Mouse (Mus musculus): ENCODE measurements around the gene Dthd1. TPM values are rescaled to one million over a fixed set of nuclear protein-coding genes. Genes with fewer than 3 reads are reported as not detected.

The Dthd1 gene
- polyA plus RNA-seq, 1 experiment, result not detected

GRCm38 (mm10) chr5:62867003-62867402, 53.4 kb downstream of the Dthd1 start:
- no peak overlapping the region for H3K4me3 ChIP-seq (ENCODE audit: insufficient read depth, poor library complexity, severe bottlenecking)
- H3ac ChIP-seq (ENCODE audit: control insufficient read depth, insufficient read length, low read depth), result no peak overlapping the region

GRCm38 (mm10) chr5:62879530-62879929, 65.9 kb downstream of the Dthd1 start:
- TF ChIP-seq MYOG (IDR thresholded peaks at IDR 0.05; ENCODE audit: control insufficient read depth, extremely low read depth, insufficient read length), result no peak
- TF ChIP-seq MYOD1 (IDR thresholded peaks at IDR 0.05; ENCODE audit: control insufficient read depth, insufficient read length, low read depth), result no peak
- TF ChIP-seq CEBPB (IDR thresholded peaks at IDR 0.05; ENCODE audit: low read depth), result no peak
- no peak for TF ChIP-seq FOSL1 (IDR thresholded peaks at IDR 0.05; ENCODE audit: insufficient read depth, low read length, poor library complexity, severe bottlenecking)
- TF ChIP-seq USF1 (IDR thresholded peaks at IDR 0.05; ENCODE audit: low read depth), result no peak
- no peak for TF ChIP-seq CTCF (IDR thresholded peaks at IDR 0.05; ENCODE audit: control insufficient read depth, insufficient read depth, insufficient read length)
- no peak for TF ChIP-seq MAX (IDR thresholded peaks at IDR 0.05)
- H3K79me3 ChIP-seq (ENCODE audit: low read depth), result no peaks in the 10 kb centered on the region
- no peaks in the 10 kb centered on the region for H3K36me3 ChIP-seq (ENCODE audit: control insufficient read depth, insufficient read depth)
- no peak overlapping the region for H3K4me3 ChIP-seq (ENCODE audit: insufficient read depth, poor library complexity, severe bottlenecking)
- no peak overlapping the region for H3ac ChIP-seq (ENCODE audit: control insufficient read depth, insufficient read length, low read depth)
- no peaks in the 10 kb centered on the region for H3K27me3 ChIP-seq (ENCODE audit: control insufficient read depth, insufficient read depth, insufficient read length)
- no peaks in the 10 kb centered on the region for H3K79me2 ChIP-seq (ENCODE audit: control insufficient read depth, insufficient read depth)

More at GRCm38 (mm10) chr5:62867003-62867402, 53.4 kb downstream of the Dthd1 start:
- TF ChIP-seq FOSL1 (IDR thresholded peaks at IDR 0.05; ENCODE audit: insufficient read depth, low read length, poor library complexity, severe bottlenecking), result no peak
- no peak for TF ChIP-seq CEBPB (IDR thresholded peaks at IDR 0.05; ENCODE audit: low read depth)
- no peak for TF ChIP-seq MYOD1 (IDR thresholded peaks at IDR 0.05; ENCODE audit: control insufficient read depth, insufficient read length, low read depth)
- TF ChIP-seq MYOG (IDR thresholded peaks at IDR 0.05; ENCODE audit: control insufficient read depth, extremely low read depth, insufficient read length), result no peak
- TF ChIP-seq MAX (IDR thresholded peaks at IDR 0.05), result no peak
- TF ChIP-seq CTCF (IDR thresholded peaks at IDR 0.05; ENCODE audit: control insufficient read depth, insufficient read depth, insufficient read length), result no peak
- no peak for TF ChIP-seq USF1 (IDR thresholded peaks at IDR 0.05; ENCODE audit: low read depth)
- Histone ChIP-seq H3K79me2 (ENCODE audit: control insufficient read depth, insufficient read depth) (no peaks in the 10 kb centered on the region), H3K27me3 (ENCODE audit: control insufficient read depth, insufficient read depth, insufficient read length) (no peaks in the 10 kb centered on the region), H3K79me3 (ENCODE audit: low read depth) (no peaks in the 10 kb centered on the region), H3K36me3 (ENCODE audit: control insufficient read depth, insufficient read depth) (no peaks in the 10 kb centered on the region)

GRCm38 (mm10) chr5:62895326-62895725, 81.7 kb downstream of the Dthd1 start:
- no peaks in the 10 kb centered on the region for H3K79me3 ChIP-seq (ENCODE audit: low read depth)
- no peak overlapping the region for H3K4me3 ChIP-seq (ENCODE audit: insufficient read depth, poor library complexity, severe bottlenecking)
- no peak overlapping the region for H3ac ChIP-seq (ENCODE audit: control insufficient read depth, insufficient read length, low read depth)
- H3K36me3 ChIP-seq (ENCODE audit: control insufficient read depth, insufficient read depth), result no peaks in the 10 kb centered on the region
- H3K27me3 ChIP-seq (ENCODE audit: control insufficient read depth, insufficient read depth, insufficient read length), result no peaks in the 10 kb centered on the region
- no peaks in the 10 kb centered on the region for H3K79me2 ChIP-seq (ENCODE audit: control insufficient read depth, insufficient read depth)
- TF ChIP-seq CEBPB (IDR thresholded peaks at IDR 0.05; ENCODE audit: low read depth), result no peak
- TF ChIP-seq FOSL1 (IDR thresholded peaks at IDR 0.05; ENCODE audit: insufficient read depth, low read length, poor library complexity, severe bottlenecking), result no peak
- no peak for TF ChIP-seq USF1 (IDR thresholded peaks at IDR 0.05; ENCODE audit: low read depth)

DNA sequence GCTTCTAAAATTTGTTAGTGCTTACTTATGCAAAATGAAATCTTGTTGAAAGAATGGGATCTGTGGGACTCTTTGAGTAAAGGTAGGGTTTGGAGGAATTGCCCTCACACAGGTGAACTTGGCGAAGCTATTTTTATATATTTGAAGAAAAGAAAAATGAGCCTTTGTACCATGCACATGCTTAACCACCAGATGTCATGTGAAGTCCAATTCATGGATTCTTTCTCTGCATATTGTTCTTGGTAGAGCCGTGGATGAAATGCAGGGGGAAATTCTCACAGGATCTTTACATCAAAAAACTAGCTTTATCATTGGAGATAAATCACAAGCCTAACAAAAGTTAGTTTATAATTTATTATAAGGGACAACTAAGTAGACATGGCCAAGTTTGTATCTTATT, 93.3 kb downstream of the Dthd1 start:
- H3K36me3 ChIP-seq (ENCODE audit: control insufficient read depth, insufficient read depth), result no peaks in the 10 kb centered on the region
- H3K79me3 ChIP-seq (ENCODE audit: low read depth), result no peaks in the 10 kb centered on the region
- no peaks in the 10 kb centered on the region for H3K79me2 ChIP-seq (ENCODE audit: control insufficient read depth, insufficient read depth)
- no peak overlapping the region for H3ac ChIP-seq (ENCODE audit: control insufficient read depth, insufficient read length, low read depth)
- no peak for TF ChIP-seq CTCF (IDR thresholded peaks at IDR 0.05; ENCODE audit: control insufficient read depth, insufficient read depth, insufficient read length)
- TF ChIP-seq MAX (IDR thresholded peaks at IDR 0.05), result no peak
- no peak for TF ChIP-seq MYOD1 (IDR thresholded peaks at IDR 0.05; ENCODE audit: control insufficient read depth, insufficient read length, low read depth)
- TF ChIP-seq MYOG (IDR thresholded peaks at IDR 0.05; ENCODE audit: control insufficient read depth, extremely low read depth, insufficient read length), result no peak
- no peak for TF ChIP-seq CEBPB (IDR thresholded peaks at IDR 0.05; ENCODE audit: low read depth)
- TF ChIP-seq FOSL1 (IDR thresholded peaks at IDR 0.05; ENCODE audit: insufficient read depth, low read length, poor library complexity, severe bottlenecking), result no peak
- no peak for TF ChIP-seq USF1 (IDR thresholded peaks at IDR 0.05; ENCODE audit: low read depth)
- no peaks in the 10 kb centered on the region for H3K27me3 ChIP-seq (ENCODE audit: control insufficient read depth, insufficient read depth, insufficient read length)
- no peak overlapping the region for H3K4me3 ChIP-seq (ENCODE audit: insufficient read depth, poor library complexity, severe bottlenecking)

GRCm38 (mm10) chr5:62909074-62909473, 95.5 kb downstream of the Dthd1 start:
- TF ChIP-seq USF1 (IDR thresholded peaks at IDR 0.05; ENCODE audit: low read depth), result no peak
- TF ChIP-seq CTCF (IDR thresholded peaks at IDR 0.05; ENCODE audit: control insufficient read depth, insufficient read depth, insufficient read length), result no peak
- no peaks in the 10 kb centered on the region for H3K79me2 ChIP-seq (ENCODE audit: control insufficient read depth, insufficient read depth)

DNA sequence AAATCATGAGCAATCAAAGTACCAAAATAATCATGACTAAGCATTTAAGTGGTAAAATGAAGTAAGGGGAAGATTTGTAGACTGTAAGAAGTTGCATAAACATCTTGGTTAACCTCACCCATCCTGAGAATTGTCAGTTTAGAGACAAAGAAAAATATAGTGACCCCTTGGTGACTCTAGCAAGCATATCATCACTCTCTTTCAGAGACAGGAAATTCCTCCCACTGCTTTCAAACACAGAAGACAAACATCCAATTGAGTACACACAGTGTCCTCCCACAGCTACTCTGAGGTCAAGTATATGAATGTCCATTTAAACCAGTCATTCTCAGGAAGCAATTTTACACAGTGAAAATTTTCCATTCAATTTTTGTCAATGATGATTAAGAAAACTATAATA, 111.0 kb downstream of the Dthd1 start:
- TF ChIP-seq MAX (IDR thresholded peaks at IDR 0.05), result no peak
- TF ChIP-seq MYOG (IDR thresholded peaks at IDR 0.05; ENCODE audit: control insufficient read depth, extremely low read depth, insufficient read length), result no peak
- TF ChIP-seq MYOD1 (IDR thresholded peaks at IDR 0.05; ENCODE audit: control insufficient read depth, insufficient read length, low read depth), result no peak
- no peak for TF ChIP-seq CTCF (IDR thresholded peaks at IDR 0.05; ENCODE audit: control insufficient read depth, insufficient read depth, insufficient read length)
- TF ChIP-seq FOSL1 (IDR thresholded peaks at IDR 0.05; ENCODE audit: insufficient read depth, low read length, poor library complexity, severe bottlenecking), result no peak

More at GRCm38 (mm10) chr5:62909074-62909473, 95.5 kb downstream of the Dthd1 start:
- H3K4me3 ChIP-seq (ENCODE audit: insufficient read depth, poor library complexity, severe bottlenecking), result no peak overlapping the region
- H3K79me3 ChIP-seq (ENCODE audit: low read depth), result no peaks in the 10 kb centered on the region
- H3K27me3 ChIP-seq (ENCODE audit: control insufficient read depth, insufficient read depth, insufficient read length), result no peaks in the 10 kb centered on the region
- H3K36me3 ChIP-seq (ENCODE audit: control insufficient read depth, insufficient read depth), result no peaks in the 10 kb centered on the region
- H3ac ChIP-seq (ENCODE audit: control insufficient read depth, insufficient read length, low read depth), result no peak overlapping the region

More for the DNA sequence above, 111.0 kb downstream of the Dthd1 start:
- H3K4me3 ChIP-seq (ENCODE audit: insufficient read depth, poor library complexity, severe bottlenecking), result no peak overlapping the region
- H3K79me2 ChIP-seq (ENCODE audit: control insufficient read depth, insufficient read depth), result no peaks in the 10 kb centered on the region
- H3ac ChIP-seq (ENCODE audit: control insufficient read depth, insufficient read length, low read depth), result no peak overlapping the region
- H3K36me3 ChIP-seq (ENCODE audit: control insufficient read depth, insufficient read depth), result no peaks in the 10 kb centered on the region
- H3K27me3 ChIP-seq (ENCODE audit: control insufficient read depth, insufficient read depth, insufficient read length), result no peaks in the 10 kb centered on the region
- H3K79me3 ChIP-seq (ENCODE audit: low read depth), result no peaks in the 10 kb centered on the region

Other genes with a start within 250 kb of the Dthd1 start
- 0.51 TPM for gene Arap2, start 47.7 kb upstream of the Dthd1 start, polyA plus RNA-seq (2012; fragmentation: generic; extraction: Trizol)